Mouse (Mus musculus) liver, adult 2 months (tissue): ENCODE measurements around the gene Ppcdc.

Experiments used
- CTCF ChIP-seq: fragments of 200-500 bp; IDR thresholded peaks from 2 replicates; pipeline ENCODE4 v1.5.1; 2011; ENCODE audit warnings: low read depth, low read length, control low read depth
- POLR2A ChIP-seq: fragments of 200-500 bp; IDR thresholded peaks from 2 replicates; pipeline ENCODE4 v1.6.1; 2011; ENCODE audit warnings: low read length, control low read depth; ENCODE audit not compliant: insufficient read depth; ENCODE audit errors: extremely low read depth

DNA sequence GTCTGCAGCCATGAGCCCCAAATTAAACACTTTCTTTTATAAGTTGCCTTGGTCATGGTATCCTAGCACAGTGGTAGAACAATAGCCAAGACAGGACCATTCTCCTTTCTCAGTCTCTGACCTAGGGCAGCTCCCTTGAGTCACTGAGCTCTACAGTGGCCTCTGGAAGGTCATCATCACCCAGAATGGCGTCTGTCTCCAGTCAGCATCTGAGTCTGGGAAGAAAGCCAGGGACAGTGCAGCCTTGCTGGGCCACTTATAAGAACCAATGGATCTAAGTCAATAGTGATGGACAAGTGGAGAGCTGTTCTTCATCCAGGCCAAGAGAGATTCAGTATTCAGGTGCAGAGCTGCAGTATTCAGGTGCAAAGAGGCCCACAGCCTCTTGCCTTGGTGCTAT lies 101.2 kb downstream of the Ppcdc start:
- TF ChIP-seq CTCF (no peak), POLR2A (no peak)
